Mouse (Mus musculus) midbrain, embryonic 14.5 days (tissue): ENCODE measurements around the gene Gcgr. TPM values are rescaled to one million over a fixed set of nuclear protein-coding genes. Genes with fewer than 3 reads are reported as not detected.
"Not testable (repeated sequence)": the region's sequence is repeated elsewhere in the genome, so short reads cannot be mapped to it uniquely, and the experiment has no call there.

ENCODE experiments used
- ATAC-seq: fragments of 200-750 bp; cut with Nextera tagmentation; 2 replicates; pipeline ENCODE4 v1.8.0; 2017; ENCODE audit warnings: moderate number of reproducible peaks, moderate library complexity; ENCODE audit not compliant: low FRiP score, low TSS enrichment
- DNase-seq: peaks from one replicate; pipeline ENCODE4 v3.0.0-alpha.2; 2015
- H3K27ac ChIP-seq: fragments of 300-500 bp; sonication (generic); replicated peaks from 2 replicates; pipeline ENCODE4 v1.5.1; 2014; ENCODE audit warnings: mild to moderate bottlenecking, low read depth, low read length, moderate library complexity
- H3K27me3 ChIP-seq: fragments of 300-500 bp; sonication (generic); 2 replicates; pipeline ENCODE4 v1.6.1; 2014; ENCODE audit warnings: low read length, control low read depth, mixed read lengths; ENCODE audit not compliant: control insufficient read depth, insufficient read depth
- H3K36me3 ChIP-seq: fragments of 300-500 bp; sonication (generic); 2 replicates; pipeline ENCODE4 v1.6.1; 2014; ENCODE audit warnings: low read length, control low read depth; ENCODE audit not compliant: control insufficient read depth, insufficient read depth
- H3K4me1 ChIP-seq: fragments of 300-500 bp; sonication (generic); 2 replicates; pipeline ENCODE4 v1.6.1; 2014; ENCODE audit warnings: mild to moderate bottlenecking, antibody characterized with exemption, low read length, control low read depth; ENCODE audit not compliant: control insufficient read depth, insufficient read depth
- H3K4me2 ChIP-seq: fragments of 300-500 bp; sonication (generic); 2 replicates; pipeline ENCODE4 v1.6.1; 2014; ENCODE audit warnings: mild to moderate bottlenecking, low read length, moderate library complexity
- H3K4me3 ChIP-seq: fragments of 300-500 bp; sonication (generic); replicated peaks from 2 replicates; pipeline ENCODE4 v1.5.1; 2014; ENCODE audit warnings: low read depth, low read length
- H3K9ac ChIP-seq: fragments of 300-500 bp; sonication (generic); replicated peaks from 2 replicates; pipeline ENCODE4 v1.6.1; 2014; ENCODE audit warnings: mild to moderate bottlenecking, low read length, moderate library complexity
- H3K9me3 ChIP-seq: fragments of 300-500 bp; sonication (generic); 2 replicates; pipeline ENCODE4 v1.6.1; 2016; ENCODE audit warnings: low read length, control low read depth, mixed read lengths; ENCODE audit not compliant: control insufficient read depth
- WGBS: fragments of 180-500 bp; shearing (Covaris S2); extraction: QIAGEN DNeasy Blood & Tissue Kit; methylation state at CpG from one replicate; pipeline ENCODE4 v1.1.7; 2014; 5-methylcytosine and 5-hydroxymethylcytosine counted together
- polyA plus RNA-seq: library from polyadenylated mRNA; unstranded; fragments of >200 nt; fragmentation: Nextera tagmentation; extraction: Ambion mirVana; gene quantifications from 2 replicates; pipeline ENCODE4 v1.2.1, GENCODE M21; 2014

The Gcgr gene
- polyA plus RNA-seq, 1 experiment from 2014 or later, result 0.21 TPM

DNA sequence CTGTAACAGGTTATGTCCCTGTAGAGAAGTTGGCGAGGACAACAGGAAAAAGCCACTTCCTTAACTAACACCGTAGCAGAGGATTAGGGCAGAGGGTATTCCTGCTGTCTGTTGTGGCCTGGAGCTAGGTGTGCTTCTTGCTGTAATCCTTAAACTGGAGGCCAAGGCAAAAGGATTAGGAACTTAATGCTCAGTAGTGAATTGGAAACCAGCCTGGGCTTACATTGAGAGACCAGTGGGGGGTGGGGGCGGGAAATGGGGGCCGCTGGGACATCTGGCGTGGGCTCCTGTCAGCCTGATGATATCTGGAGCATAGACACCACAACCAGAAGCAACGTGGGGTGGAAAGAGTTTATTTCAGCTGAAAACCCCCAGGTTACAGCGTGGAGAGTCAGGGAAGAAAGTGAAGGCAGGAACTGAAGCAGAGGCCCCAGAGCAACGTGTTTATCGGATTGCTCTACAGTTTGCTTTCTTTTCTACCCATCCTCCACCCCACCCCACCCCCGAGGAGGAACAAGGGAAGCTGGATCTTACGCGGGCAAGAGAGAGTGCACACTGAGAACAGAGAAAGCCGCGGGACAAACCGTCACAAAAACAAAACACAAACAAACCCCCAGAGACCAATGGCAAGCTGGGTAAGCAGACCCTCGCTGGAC lies 20.0 kb upstream of the Gcgr start:
- H3K4me3 ChIP-seq, result 0 out of 2 replicates have a peak overlapping the region, but pooled peaks have one; percentile 7
- no peaks in the 10 kb centered on the region for H3K9me3 ChIP-seq
- 3% methylated on average over 16 of the region's 16 CpGs for WGBS
- H3K27me3 ChIP-seq, result no peaks in the 10 kb centered on the region
- peak overlapping the region; percentile 31; the same call in 1 of the 2 replicates for H3K9ac ChIP-seq
- H3K36me3 ChIP-seq, result no peaks in the 10 kb centered on the region
- ATAC-seq, result no peak
- peak; percentile 51 for DNase-seq
- H3K4me1 ChIP-seq, result peaks cover 6% of the 10 kb centered on the region; the same call in 1 of the 2 replicates
- H3K4me2 ChIP-seq, result peak overlapping the region; percentile 41
- no peak overlapping the region for H3K27ac ChIP-seq

DNA sequence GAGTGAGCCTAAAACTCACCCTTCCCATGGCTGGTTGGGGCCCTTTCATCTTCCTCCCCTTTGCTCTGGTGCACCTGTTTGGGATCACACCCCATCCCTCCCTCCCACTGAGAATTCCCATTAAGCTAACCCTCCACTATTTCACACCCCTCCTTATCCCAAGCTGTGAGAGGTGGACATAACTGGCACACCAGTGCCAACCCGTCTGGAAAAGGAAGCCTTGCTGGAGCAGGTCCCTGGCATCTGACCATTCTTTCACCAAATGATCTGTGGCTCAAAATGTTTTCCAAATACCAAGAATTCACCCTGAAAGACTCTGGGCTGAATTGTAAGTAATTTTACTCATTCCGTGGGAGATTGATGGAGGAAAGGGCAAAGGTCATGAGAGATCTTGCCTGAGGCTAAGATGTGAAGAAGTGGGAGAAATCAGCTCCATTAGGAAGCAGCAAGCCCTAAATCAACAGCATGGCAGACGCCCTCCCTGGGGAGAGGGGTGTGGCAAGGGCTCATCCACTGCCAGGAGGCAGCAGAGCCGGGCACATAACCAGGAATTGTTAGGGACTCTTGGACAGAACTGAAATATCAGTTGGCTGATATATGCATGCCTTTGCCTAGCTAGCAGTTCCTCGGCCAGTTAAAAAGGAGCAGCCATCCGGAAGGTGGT lies 17.6 kb upstream of the Gcgr start:
- Histone ChIP-seq H3K9ac (no peak overlapping the region), H3K27ac (no peak overlapping the region), H3K4me2 (no peak overlapping the region), H3K4me3 (no peak overlapping the region), H3K9me3 (no peaks in the 10 kb centered on the region), H3K36me3 (no peaks in the 10 kb centered on the region), H3K4me1 (peaks cover 6% of the 10 kb centered on the region; the same call in 1 of the 2 replicates), H3K27me3 (no peaks in the 10 kb centered on the region)
- ATAC-seq (no peak), DNase-seq (no peak)
- WGBS, result 59% methylated on average over 6 of the region's 6 CpGs

DNA sequence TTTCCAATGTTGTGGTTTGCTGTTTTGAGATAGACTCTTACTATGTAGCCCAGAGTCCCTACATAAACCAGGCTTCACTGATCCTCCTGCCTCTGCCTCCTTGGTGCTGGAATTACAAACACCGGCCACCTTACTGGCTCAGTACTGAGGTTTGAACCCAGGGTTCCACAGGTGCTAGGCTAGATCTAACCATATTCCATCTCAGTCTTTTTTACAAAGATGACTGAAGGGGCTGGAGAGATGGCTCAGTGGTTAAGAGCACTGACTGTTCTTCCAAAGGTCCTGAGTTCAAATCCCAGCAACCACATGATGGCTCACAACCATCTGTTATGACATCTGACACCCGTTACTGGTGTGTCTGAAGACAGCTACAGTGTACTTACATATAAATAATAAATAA lies 16.2 kb upstream of the Gcgr start:
- 92% methylated on average over 2 of the region's 2 CpGs for WGBS

DNA sequence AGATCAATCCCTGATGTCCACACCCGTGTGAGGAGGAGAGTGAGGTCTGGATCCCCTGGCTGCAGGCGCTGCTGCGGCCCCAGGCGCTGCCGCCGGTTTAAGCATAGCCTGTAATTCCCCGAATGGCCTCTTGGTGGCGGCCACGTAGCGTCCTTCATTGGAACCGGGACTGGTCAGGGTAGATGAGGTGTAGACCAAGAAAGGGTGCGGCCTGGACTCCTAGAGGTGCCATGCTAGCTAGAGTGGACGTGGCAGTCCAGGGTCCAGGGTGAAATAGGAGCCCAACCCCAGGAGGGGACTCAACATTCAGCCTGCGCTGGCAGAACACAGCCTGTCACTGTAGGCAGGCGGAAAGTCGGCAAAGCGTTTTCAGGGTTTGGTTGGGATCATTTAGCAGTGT lies 14.9 kb upstream of the Gcgr start:
- H3K36me3 ChIP-seq, result no peaks in the 10 kb centered on the region
- no peaks in the 10 kb centered on the region for H3K27me3 ChIP-seq
- no peaks in the 10 kb centered on the region for H3K9me3 ChIP-seq
- DNase-seq (peak; percentile 87), ATAC-seq (no peak; the same call in 1 of the 2 replicates)
- H3K4me1 ChIP-seq, result peaks cover 2% of the 10 kb centered on the region; the same call in 1 of the 2 replicates
- no peak overlapping the region for H3K4me2 ChIP-seq
- WGBS, result 19% methylated on average over 17 of the region's 17 CpGs
- H3K9ac ChIP-seq, result no peak overlapping the region; the same call in 1 of the 2 replicates
- no peak overlapping the region for H3K27ac ChIP-seq
- H3K4me3 ChIP-seq, result no peak overlapping the region

More for the DNA sequence above, 16.2 kb upstream of the Gcgr start:
- DNase-seq, H3K9me3 ChIP-seq, H3K4me1 ChIP-seq, ATAC-seq, H3K36me3 ChIP-seq, H3K9ac ChIP-seq, H3K4me2 ChIP-seq, H3K4me3 ChIP-seq, H3K27me3 ChIP-seq, H3K27ac ChIP-seq: not testable (repeated sequence)

DNA sequence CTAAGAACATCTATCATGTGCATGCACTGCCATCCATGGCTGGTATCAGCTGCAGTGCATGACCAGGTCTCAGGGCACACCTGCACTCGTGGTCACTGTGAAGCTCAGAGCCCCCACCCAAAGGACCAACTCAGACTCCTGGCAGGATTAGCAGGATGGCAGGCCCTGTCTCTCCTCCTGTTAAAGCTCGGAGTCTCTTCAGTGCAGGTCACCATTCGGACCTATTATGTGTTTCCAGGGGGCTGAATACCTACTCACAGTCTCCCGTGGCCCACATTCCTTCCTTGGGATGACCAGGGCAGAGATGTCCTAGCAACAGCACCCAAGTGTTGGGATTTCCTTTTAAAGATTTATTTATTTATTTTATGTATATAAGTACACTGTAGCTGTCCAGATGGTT lies 13.4 kb upstream of the Gcgr start:
- Histone ChIP-seq H3K4me1 (no peaks in the 10 kb centered on the region), H3K4me2 (no peak overlapping the region), H3K27ac (no peak overlapping the region), H3K4me3 (no peak overlapping the region), H3K36me3 (no peaks in the 10 kb centered on the region), H3K9ac (no peak overlapping the region), H3K9me3 (no peaks in the 10 kb centered on the region), H3K27me3 (no peaks in the 10 kb centered on the region)
- ATAC-seq, result no peak
- WGBS, result 67% methylated on average over 4 of the region's 4 CpGs
- no peak for DNase-seq

DNA sequence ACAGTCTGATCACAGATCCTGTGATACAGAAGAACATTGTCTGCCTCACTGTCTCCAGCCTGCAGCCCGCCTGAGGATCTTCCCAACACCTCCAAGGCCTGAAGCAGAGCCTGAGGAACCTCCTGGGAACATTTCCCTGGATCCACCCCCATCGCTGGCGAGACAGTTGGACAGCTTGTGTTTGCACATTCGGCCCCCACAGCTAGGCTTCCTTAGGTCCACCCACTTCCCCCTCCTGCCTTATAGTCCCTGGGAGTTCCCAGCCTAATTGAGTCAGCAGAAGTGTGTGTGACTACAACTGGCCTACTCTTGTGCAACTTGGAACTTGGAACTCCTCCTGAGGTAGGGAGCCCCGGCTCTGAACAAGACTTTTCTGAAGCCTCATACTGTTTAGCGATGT lies 12.5 kb upstream of the Gcgr start:
- Histone ChIP-seq H3K27ac (no peak overlapping the region), H3K27me3 (no peaks in the 10 kb centered on the region), H3K9ac (no peak overlapping the region), H3K4me1 (no peaks in the 10 kb centered on the region), H3K9me3 (no peaks in the 10 kb centered on the region), H3K36me3 (no peaks in the 10 kb centered on the region), H3K4me3 (no peak overlapping the region), H3K4me2 (no peak overlapping the region)
- ATAC-seq (no peak), DNase-seq (no peak)
- 74% methylated on average over 6 of the region's 6 CpGs for WGBS

DNA sequence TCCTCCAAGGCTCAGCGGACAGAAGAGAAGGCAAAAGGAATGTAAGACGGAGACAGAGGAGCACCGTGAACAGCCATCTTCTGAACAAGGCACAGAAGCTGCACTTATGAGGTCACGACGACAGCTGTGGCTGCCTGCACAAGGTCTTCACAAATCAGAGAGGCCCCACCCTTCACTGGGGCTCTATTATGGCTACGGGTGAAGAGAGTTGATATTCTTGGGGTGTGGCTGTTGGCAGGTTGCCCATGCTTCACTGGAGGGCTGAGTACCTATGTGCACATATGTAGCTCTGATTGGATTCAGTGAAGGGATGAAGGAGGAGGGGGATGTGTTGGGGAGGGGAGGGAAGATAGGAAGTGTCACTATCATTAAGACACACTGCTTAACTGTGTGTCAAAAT lies 11.9 kb upstream of the Gcgr start:
- Histone ChIP-seq H3K27me3 (no peaks in the 10 kb centered on the region), H3K9me3 (no peaks in the 10 kb centered on the region), H3K9ac (no peak overlapping the region), H3K36me3 (no peaks in the 10 kb centered on the region), H3K4me1 (no peaks in the 10 kb centered on the region), H3K4me3 (no peak overlapping the region), H3K27ac (no peak overlapping the region), H3K4me2 (no peak overlapping the region)
- ATAC-seq (no peak), DNase-seq (no peak)
- WGBS, result 82% methylated on average over 6 of the region's 6 CpGs

DNA sequence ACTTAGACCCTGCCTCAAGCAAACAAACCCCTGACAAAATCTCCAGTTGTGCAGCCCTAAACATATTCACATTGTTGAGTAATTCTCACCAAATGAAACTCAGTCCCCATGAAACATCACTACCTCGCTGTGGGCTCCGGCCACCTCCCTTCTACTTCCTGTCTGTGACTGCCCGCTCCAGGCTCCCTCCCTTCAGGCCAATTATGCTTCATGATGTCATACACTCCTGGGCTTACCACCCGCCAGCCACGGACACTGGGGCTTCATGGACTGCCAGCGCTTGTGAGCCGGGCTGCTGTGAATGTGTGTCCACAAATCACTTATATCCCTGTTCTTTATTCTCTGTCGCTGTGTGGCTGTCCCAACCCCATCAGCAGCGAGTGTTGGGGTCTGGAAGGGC lies 10.8 kb upstream of the Gcgr start:
- 0 out of 2 replicates have a peak overlapping the region, but pooled peaks have one; percentile 26 for H3K9ac ChIP-seq
- no peaks in the 10 kb centered on the region for H3K36me3 ChIP-seq
- no peak overlapping the region for H3K4me3 ChIP-seq
- H3K27me3 ChIP-seq, result no peaks in the 10 kb centered on the region
- DNase-seq, result no peak
- H3K4me1 ChIP-seq, result no peaks in the 10 kb centered on the region
- ATAC-seq, result no peak
- no peak overlapping the region for H3K4me2 ChIP-seq
- H3K9me3 ChIP-seq, result no peaks in the 10 kb centered on the region
- no peak overlapping the region for H3K27ac ChIP-seq
- WGBS, result 58% methylated on average over 9 of the region's 9 CpGs

DNA sequence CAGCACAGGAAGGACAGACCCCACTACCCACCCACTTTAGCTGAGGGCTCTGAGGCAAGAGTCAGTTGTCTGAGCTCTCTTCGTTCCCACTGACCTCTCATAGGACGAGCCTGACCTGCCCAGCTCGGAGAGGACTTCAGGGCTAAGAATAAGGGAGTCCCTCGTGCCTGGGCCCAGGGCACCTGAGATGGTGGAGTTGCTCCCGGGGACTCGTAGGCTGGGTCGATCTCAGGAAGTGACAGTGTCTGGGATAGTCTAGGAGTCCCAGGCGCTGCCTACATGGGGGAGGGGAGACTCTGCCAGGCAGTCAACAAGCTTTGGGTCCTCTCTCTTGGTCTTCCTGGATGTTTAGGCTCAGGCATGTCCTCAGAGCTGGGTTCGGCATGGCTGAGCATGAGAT lies 10.0 kb upstream of the Gcgr start:
- WGBS, result 79% methylated on average over 9 of the region's 9 CpGs
- Histone ChIP-seq H3K27ac (no peak overlapping the region), H3K27me3 (no peaks in the 10 kb centered on the region), H3K4me3 (no peak overlapping the region), H3K9ac (no peak overlapping the region), H3K36me3 (no peaks in the 10 kb centered on the region), H3K9me3 (no peaks in the 10 kb centered on the region), H3K4me2 (no peak overlapping the region), H3K4me1 (no peaks in the 10 kb centered on the region)
- no peak for DNase-seq
- ATAC-seq, result no peak
